Comparison of ENCODE assay signal across 16 mouse cellular contexts in genomic region chr16:7574879-7575278, GRCm38 (mm10).
DNase-seq lines count a peak whose midpoint lies in the region; ATAC-seq and TF ChIP-seq lines count a peak whose summit lies in the region.
"Had no signal": no experiment of that assay in that cellular context is flagged by ENCODE, and none has a peak within 500 bp of the region (broad histone marks: within the 10 kb centered on the region; RNA-seq: fewer than 3 reads in every experiment).

No protein-coding gene starts in this region.

- no peak for TF ChIP-seq EP300 in lung, postnatal 0 days (IDR thresholded peaks at IDR 0.05)

- WGBS in lung, embryonic 14.5 days: 35% methylated on average over 3 of the region's 3 CpGs
- 43% methylated on average over 3 of the region's 3 CpGs for WGBS in lung, postnatal 0 days
- WGBS in embryonic facial prominence, embryonic 14.5 days: 21% methylated on average over 3 of the region's 3 CpGs

- TF ChIP-seq CTCF in gastrocnemius, adult 2 months (IDR thresholded peaks at IDR 0.05): no peak
- TF ChIP-seq CTCF in lung, embryonic 14.5 days (IDR thresholded peaks at IDR 0.05; ENCODE audit: low read depth): no peak
- TF ChIP-seq CTCF in lung, postnatal 0 days (IDR thresholded peaks at IDR 0.05): no peak

- intact Hi-C loops in gastrocnemius, adult 2 months (cut with DNase I): no loop called here

- no peaks in the 10 kb centered on the region for H3K36me3 ChIP-seq in lung, embryonic 14.5 days (ENCODE audit: insufficient read depth)
- no peaks in the 10 kb centered on the region for H3K36me3 ChIP-seq in lung, postnatal 0 days (ENCODE audit: insufficient read depth, low read length)
- H3K36me3 ChIP-seq in embryonic facial prominence, embryonic 14.5 days (ENCODE audit: control insufficient read depth, insufficient read depth, low read length): no peaks in the 10 kb centered on the region
- H3K36me3 ChIP-seq: forebrain, embryonic 15.5 days; intestine, embryonic 15.5 days had no signal

- no peaks in the 10 kb centered on the region for H3K9me3 ChIP-seq in lung, embryonic 14.5 days (ENCODE audit: low read depth, low read length)
- no peaks in the 10 kb centered on the region for H3K9me3 ChIP-seq in lung, postnatal 0 days (ENCODE audit: low read length)
- H3K9me3 ChIP-seq in embryonic facial prominence, embryonic 14.5 days (ENCODE audit: control insufficient read depth, low read length): no peaks in the 10 kb centered on the region
- H3K9me3 ChIP-seq: forebrain, embryonic 15.5 days; intestine, embryonic 15.5 days had no signal

- peak; percentile 28 for DNase-seq in gastrocnemius, adult 2 months
- DNase-seq in gastrocnemius, postnatal 25 days: no peak
- DNase-seq in lung, embryonic 14.5 days: peak; percentile 17
- no peak for DNase-seq in lung, postnatal 0 days (ENCODE audit: low spot score)
- DNase-seq in brain, adult 2 months (ENCODE audit: low read depth, low spot score): peak; percentile 42
- DNase-seq in embryonic facial prominence, embryonic 14.5 days (ENCODE audit: low spot score): peak; percentile 85
- no peak for DNase-seq in urinary bladder, postnatal 10 days (ENCODE audit: low spot score)
- DNase-seq: adrenal gland, postnatal 36 days; cerebellum, adult 18-20 months; right cerebral cortex, postnatal 25 days had no signal

- H3K4me2 ChIP-seq in lung, embryonic 14.5 days: no peak overlapping the region
- no peak overlapping the region for H3K4me2 ChIP-seq in lung, postnatal 0 days (replicated peaks; ENCODE audit: low read depth, low read length)
- no peak overlapping the region for H3K4me2 ChIP-seq in embryonic facial prominence, embryonic 14.5 days (ENCODE audit: low read depth, low read length)
- H3K4me2 ChIP-seq: forebrain, embryonic 15.5 days; intestine, embryonic 15.5 days had no signal

- no peaks in the 10 kb centered on the region for H3K27me3 ChIP-seq in lung, embryonic 14.5 days (ENCODE audit: insufficient read depth, low read length)
- H3K27me3 ChIP-seq in lung, postnatal 0 days (replicated peaks; ENCODE audit: insufficient read depth, low read length): no peaks in the 10 kb centered on the region
- no peaks in the 10 kb centered on the region for H3K27me3 ChIP-seq in embryonic facial prominence, embryonic 14.5 days (replicated peaks; ENCODE audit: control insufficient read depth, insufficient read depth, low read length)
- H3K27me3 ChIP-seq: forebrain, embryonic 15.5 days; intestine, embryonic 15.5 days had no signal

- no peaks in the 10 kb centered on the region for H3K4me1 ChIP-seq in lung, embryonic 14.5 days (ENCODE audit: insufficient read depth)
- no peaks in the 10 kb centered on the region for H3K4me1 ChIP-seq in lung, postnatal 0 days (ENCODE audit: insufficient read depth, low read depth, low read length)
- H3K4me1 ChIP-seq in embryonic facial prominence, embryonic 14.5 days (ENCODE audit: control insufficient read depth, insufficient read depth, low read length): 0 out of 2 replicates have a peak, but pooled peaks cover 5% of the 10 kb centered on the region
- H3K4me1 ChIP-seq: intestine, embryonic 15.5 days had no signal

- H3K27ac ChIP-seq in gastrocnemius, adult 2 months: no peak overlapping the region
- H3K27ac ChIP-seq in lung, embryonic 14.5 days (ENCODE audit: low read depth): no peak overlapping the region
- no peak overlapping the region for H3K27ac ChIP-seq in lung, postnatal 0 days (ENCODE audit: low read length)
- no peak overlapping the region; the same call in 1 of the 2 replicates for H3K27ac ChIP-seq in embryonic facial prominence, embryonic 14.5 days (replicated peaks; ENCODE audit: low read depth, low read length)
- H3K27ac ChIP-seq: forebrain, embryonic 15.5 days; heart, adult 2 months; intestine, embryonic 15.5 days; kidney, postnatal 0 days; liver, embryonic 14.5 days had no signal

- no peak overlapping the region for H3K9ac ChIP-seq in lung, embryonic 14.5 days
- H3K9ac ChIP-seq in lung, postnatal 0 days (replicated peaks; ENCODE audit: low read depth): no peak overlapping the region
- no peak overlapping the region for H3K9ac ChIP-seq in embryonic facial prominence, embryonic 14.5 days (ENCODE audit: low read depth, low read length)
- H3K9ac ChIP-seq: forebrain, embryonic 15.5 days; intestine, embryonic 15.5 days; liver, embryonic 14.5 days had no signal

- no peak overlapping the region for H3K4me3 ChIP-seq in gastrocnemius, adult 2 months
- H3K4me3 ChIP-seq in lung, embryonic 14.5 days (ENCODE audit: low read depth, low read length): no peak overlapping the region
- no peak overlapping the region for H3K4me3 ChIP-seq in lung, postnatal 0 days (ENCODE audit: low read depth, low read length)
- H3K4me3 ChIP-seq in embryonic facial prominence, embryonic 14.5 days (ENCODE audit: low read depth, low read length): no peak overlapping the region
- H3K4me3 ChIP-seq: forebrain, embryonic 15.5 days; heart, adult 2 months; intestine, embryonic 15.5 days had no signal

- 0 out of 2 replicates have a peak, but pooled peaks have one; percentile 14 for ATAC-seq in lung, embryonic 14.5 days (ENCODE audit: insufficient read depth)
- ATAC-seq in lung, postnatal 0 days: no peak
- ATAC-seq in embryonic facial prominence, embryonic 14.5 days (ENCODE audit: low read depth): peak; percentile 72
- ATAC-seq in inflammation-experienced regulatory T-cells, adult 6 months: no peak
- ATAC-seq: forebrain, embryonic 15.5 days; intestine, embryonic 15.5 days had no signal

Comparison
In these comparisons a context has a peak if more than half of its experiments do, and no peak if none do; other contexts are left out.
1. DNase-seq: peak in gastrocnemius, adult 2 months (single experiment), lung, embryonic 14.5 days (single experiment), brain, adult 2 months (single experiment) and embryonic facial prominence, embryonic 14.5 days (single experiment); none in gastrocnemius, postnatal 25 days (single experiment), lung, postnatal 0 days (single experiment) and urinary bladder, postnatal 10 days (single experiment).
2. ATAC-seq: peak in lung, embryonic 14.5 days (single experiment) and embryonic facial prominence, embryonic 14.5 days (single experiment); none in lung, postnatal 0 days (single experiment) and inflammation-experienced regulatory T-cells, adult 6 months (single experiment).